Mouse (Mus musculus): Measurements from ENCODE around the gene Tsen2. TPM values are rescaled to one million over a fixed set of nuclear protein-coding genes. Genes with fewer than 3 reads are reported as not detected.
A peak's percentile ranks its signal among the peaks of the same experiment; 100 is the strongest.

The Tsen2 gene
- polyA plus RNA-seq, 1 experiment from 2014 or later, result 29.1 TPM

GRCm38 (mm10) chr6:115518352-115518751 is 26.1 kb upstream of the Tsen2 start:
- Histone ChIP-seq H3K4me1 (peaks cover 10% of the 10 kb centered on the region), H3K27me3 (no peaks in the 10 kb centered on the region), H3K9ac (no peak overlapping the region), H3K9me3 (no peaks in the 10 kb centered on the region), H3K36me3 (no peaks in the 10 kb centered on the region), H3K4me3 (no peak overlapping the region), H3K27ac (no peak overlapping the region), H3K4me2 (no peak overlapping the region)
- ATAC-seq (ENCODE audit: borderline replicate concordance, extremely low read depth, low FRiP score, low TSS enrichment), result no peak
- WGBS, result 72% methylated on average over 2 of the region's 2 CpGs

- Histone ChIP-seq H3K4me1 (peaks cover 18% of the 10 kb centered on the region), H3K36me3 (no peaks in the 10 kb centered on the region), H3K4me3 (no peak overlapping the region), H3K9me3 (no peaks in the 10 kb centered on the region), H3K4me2 (no peak overlapping the region), H3K27ac (no peak overlapping the region), H3K9ac (no peak overlapping the region), H3K27me3 (no peaks in the 10 kb centered on the region)
- no peak for ATAC-seq (ENCODE audit: borderline replicate concordance, extremely low read depth, low FRiP score, low TSS enrichment)
- WGBS, result 56% methylated on average over 12 of the region's 12 CpGs
Observed at GRCm38 (mm10) chr6:115519275-115519699, 25.2 kb upstream of the Tsen2 start.

GRCm38 (mm10) chr6:115521923-115522322 is 22.5 kb upstream of the Tsen2 start:
- no peaks in the 10 kb centered on the region for H3K27me3 ChIP-seq
- 58% methylated on average over 1 of the region's 1 CpGs for WGBS
- no peaks in the 10 kb centered on the region for H3K36me3 ChIP-seq
- ATAC-seq (ENCODE audit: borderline replicate concordance, extremely low read depth, low FRiP score, low TSS enrichment), result no peak
- no peak overlapping the region for H3K9ac ChIP-seq
- no peak overlapping the region for H3K27ac ChIP-seq
- no peak overlapping the region for H3K4me3 ChIP-seq
- H3K4me2 ChIP-seq, result no peak overlapping the region
- no peaks in the 10 kb centered on the region for H3K9me3 ChIP-seq
- peaks cover 24% of the 10 kb centered on the region for H3K4me1 ChIP-seq

- H3K9me3 ChIP-seq, result no peaks in the 10 kb centered on the region
- H3K4me3 ChIP-seq, result no peak overlapping the region
- H3K27ac ChIP-seq, result peak overlapping the region; percentile 53; the same call in 1 of the 2 replicates
- no peaks in the 10 kb centered on the region for H3K36me3 ChIP-seq
- H3K27me3 ChIP-seq, result no peaks in the 10 kb centered on the region
- H3K4me2 ChIP-seq, result no peak overlapping the region
- peaks cover 24% of the 10 kb centered on the region for H3K4me1 ChIP-seq
- no peak overlapping the region for H3K9ac ChIP-seq
- WGBS, result 60% methylated on average over 6 of the region's 6 CpGs
- 0 out of 2 replicates have a peak, but pooled peaks have one; percentile 21 for ATAC-seq (ENCODE audit: borderline replicate concordance, extremely low read depth, low FRiP score, low TSS enrichment)
Observed at GRCm38 (mm10) chr6:115522691-115523146, 21.7 kb upstream of the Tsen2 start.

- H3K27me3 ChIP-seq, result no peaks in the 10 kb centered on the region
- no peaks in the 10 kb centered on the region for H3K9me3 ChIP-seq
- peak overlapping the region; percentile 53; the same call in 1 of the 2 replicates for H3K27ac ChIP-seq
- H3K4me3 ChIP-seq, result no peak overlapping the region
- WGBS, result 49% methylated on average over 9 of the region's 9 CpGs
- ATAC-seq (ENCODE audit: borderline replicate concordance, extremely low read depth, low FRiP score, low TSS enrichment), result no peak
- no peaks in the 10 kb centered on the region for H3K36me3 ChIP-seq
- H3K4me2 ChIP-seq, result no peak overlapping the region
- H3K9ac ChIP-seq, result no peak overlapping the region
- peaks cover 24% of the 10 kb centered on the region for H3K4me1 ChIP-seq
Observed at GRCm38 (mm10) chr6:115523201-115523600, 21.3 kb upstream of the Tsen2 start.

- H3K27ac ChIP-seq, result no peak overlapping the region
- H3K9me3 ChIP-seq, result no peaks in the 10 kb centered on the region
- no peak overlapping the region for H3K4me3 ChIP-seq
- 0 out of 2 replicates have a peak, but pooled peaks have one; percentile 33 for ATAC-seq (ENCODE audit: borderline replicate concordance, extremely low read depth, low FRiP score, low TSS enrichment)
- H3K36me3 ChIP-seq, result no peaks in the 10 kb centered on the region
- H3K9ac ChIP-seq, result no peak overlapping the region
- H3K27me3 ChIP-seq, result no peaks in the 10 kb centered on the region
- 54% methylated on average over 9 of the region's 9 CpGs for WGBS
- peaks cover 24% of the 10 kb centered on the region for H3K4me1 ChIP-seq
- no peak overlapping the region for H3K4me2 ChIP-seq
Observed at GRCm38 (mm10) chr6:115524449-115524990, 19.9 kb upstream of the Tsen2 start.

GRCm38 (mm10) chr6:115527418-115527817 is 17.0 kb upstream of the Tsen2 start:
- H3K27ac ChIP-seq, result no peak overlapping the region
- no peak overlapping the region for H3K4me3 ChIP-seq
- 69% methylated on average over 3 of the region's 3 CpGs for WGBS
- peaks cover 23% of the 10 kb centered on the region for H3K4me1 ChIP-seq
- H3K36me3 ChIP-seq, result no peaks in the 10 kb centered on the region
- ATAC-seq (ENCODE audit: borderline replicate concordance, extremely low read depth, low FRiP score, low TSS enrichment), result no peak
- H3K9me3 ChIP-seq, result no peaks in the 10 kb centered on the region
- no peak overlapping the region for H3K4me2 ChIP-seq
- no peaks in the 10 kb centered on the region for H3K27me3 ChIP-seq
- H3K9ac ChIP-seq, result no peak overlapping the region

GRCm38 (mm10) chr6:115528372-115528771 is 16.1 kb upstream of the Tsen2 start:
- H3K36me3 ChIP-seq, result no peaks in the 10 kb centered on the region
- H3K9me3 ChIP-seq, result no peaks in the 10 kb centered on the region
- ATAC-seq (ENCODE audit: borderline replicate concordance, extremely low read depth, low FRiP score, low TSS enrichment), result no peak
- H3K4me3 ChIP-seq, result no peak overlapping the region
- no peak overlapping the region for H3K4me2 ChIP-seq
- H3K4me1 ChIP-seq, result peaks cover 14% of the 10 kb centered on the region
- no peak overlapping the region for H3K27ac ChIP-seq
- 86% methylated on average over 4 of the region's 4 CpGs for WGBS
- no peak overlapping the region for H3K9ac ChIP-seq
- no peaks in the 10 kb centered on the region for H3K27me3 ChIP-seq

- ATAC-seq (ENCODE audit: borderline replicate concordance, extremely low read depth, low FRiP score, low TSS enrichment), result no peak
- no peak overlapping the region for H3K4me2 ChIP-seq
- H3K27ac ChIP-seq, result peak overlapping the region; percentile 11; the same call in 1 of the 2 replicates
- no peaks in the 10 kb centered on the region for H3K36me3 ChIP-seq
- WGBS, result 26% methylated on average over 7 of the region's 7 CpGs
- no peaks in the 10 kb centered on the region for H3K9me3 ChIP-seq
- H3K27me3 ChIP-seq, result no peaks in the 10 kb centered on the region
- H3K9ac ChIP-seq, result no peak overlapping the region
- no peak overlapping the region for H3K4me3 ChIP-seq
- H3K4me1 ChIP-seq, result peaks cover 15% of the 10 kb centered on the region
Observed at GRCm38 (mm10) chr6:115534617-115535016, 9.8 kb upstream of the Tsen2 start.

GRCm38 (mm10) chr6:115536169-115536568 is 8.3 kb upstream of the Tsen2 start:
- no peak overlapping the region for H3K27ac ChIP-seq

GRCm38 (mm10) chr6:115538645-115539429 is 5.6 kb upstream of the Tsen2 start:
- Histone ChIP-seq H3K27ac (no peak overlapping the region), H3K9me3 (no peaks in the 10 kb centered on the region), H3K4me2 (peak overlapping the region; percentile 58), H3K4me3 (peak overlapping the region; percentile 22), H3K27me3 (no peaks in the 10 kb centered on the region), H3K9ac (peak overlapping the region; percentile 43), H3K4me1 (peaks cover 17% of the 10 kb centered on the region), H3K36me3 (no peaks in the 10 kb centered on the region)
- 19% methylated on average over 26 of the region's 26 CpGs for WGBS
- peak; percentile 70 for ATAC-seq (ENCODE audit: borderline replicate concordance, extremely low read depth, low FRiP score, low TSS enrichment)

More at GRCm38 (mm10) chr6:115536169-115536568, 8.3 kb upstream of the Tsen2 start:
- Histone ChIP-seq H3K4me3 (no peak overlapping the region), H3K9ac (no peak overlapping the region), H3K4me2 (no peak overlapping the region), H3K9me3 (no peaks in the 10 kb centered on the region), H3K27me3 (no peaks in the 10 kb centered on the region), H3K36me3 (no peaks in the 10 kb centered on the region), H3K4me1 (peaks cover 15% of the 10 kb centered on the region)
- no peak for ATAC-seq (ENCODE audit: borderline replicate concordance, extremely low read depth, low FRiP score, low TSS enrichment)
- 70% methylated on average over 4 of the region's 4 CpGs for WGBS

- Histone ChIP-seq H3K4me2 (no peak overlapping the region), H3K27ac (peak overlapping the region; percentile 46; the same call in 1 of the 2 replicates), H3K36me3 (no peaks in the 10 kb centered on the region), H3K9me3 (no peaks in the 10 kb centered on the region), H3K4me3 (no peak overlapping the region), H3K4me1 (peaks cover 13% of the 10 kb centered on the region), H3K9ac (no peak overlapping the region), H3K27me3 (no peaks in the 10 kb centered on the region)
- no peak for ATAC-seq (ENCODE audit: borderline replicate concordance, extremely low read depth, low FRiP score, low TSS enrichment)
- 29% methylated on average over 6 of the region's 6 CpGs for WGBS
Observed at GRCm38 (mm10) chr6:115541676-115542275, 2.7 kb upstream of the Tsen2 start.

Measured in lung, embryonic 15.5 days (tissue).